18 mouse cellular contexts compared by ENCODE assay signal in the genomic region with DNA sequence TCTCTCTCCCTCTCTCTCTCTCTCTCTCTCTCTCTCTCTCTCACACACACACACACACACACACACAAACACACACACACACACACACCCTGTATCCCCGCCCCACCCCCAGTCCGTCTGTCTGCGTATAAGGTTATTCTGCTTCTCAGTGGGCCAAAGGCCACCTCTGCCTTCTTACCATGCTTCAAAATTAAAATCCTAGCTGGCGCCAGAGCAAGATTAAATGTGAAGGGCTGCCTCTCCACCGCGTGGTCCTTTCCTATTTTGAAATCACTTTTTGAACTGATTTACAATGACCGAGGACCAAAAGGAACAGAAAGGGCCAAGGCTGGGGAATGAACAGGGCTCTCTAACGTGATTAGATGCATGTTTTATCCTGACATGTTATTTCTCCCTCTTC. TPM values are rescaled to one million over a fixed set of nuclear protein-coding genes. Genes with fewer than 3 reads are reported as not detected.
DNase-seq lines count a peak whose midpoint lies in the region; ATAC-seq and TF ChIP-seq lines count a peak whose summit lies in the region.
"Had no signal": no experiment of that assay in that cellular context is flagged by ENCODE, and none has a peak within 500 bp of the region (broad histone marks: within the 10 kb centered on the region; RNA-seq: fewer than 3 reads in every experiment).

No protein-coding gene starts in this region.

- no peak overlapping the region for H3K4me3 ChIP-seq in heart, adult 2 months
- H3K4me3 ChIP-seq in midbrain, embryonic 11.5 days (ENCODE audit: low read depth, low read length), result no peak overlapping the region
- H3K4me3 ChIP-seq in midbrain, embryonic 16.5 days (ENCODE audit: low read depth, low read length), result no peak overlapping the region
- H3K4me3 ChIP-seq in myocyte, result no peak overlapping the region
- H3K4me3 ChIP-seq: erythroblast, embryonic 14.5 days had no signal

- H3ac ChIP-seq in myocyte (ENCODE audit: control insufficient read depth, insufficient read length), result no peak overlapping the region

- no peak overlapping the region for H3K27ac ChIP-seq in heart, adult 2 months
- H3K27ac ChIP-seq in midbrain, embryonic 11.5 days (ENCODE audit: low read depth, low read length), result no peak overlapping the region
- no peak overlapping the region for H3K27ac ChIP-seq in midbrain, embryonic 16.5 days (ENCODE audit: low read length)
- H3K27ac ChIP-seq: embryonic facial prominence, embryonic 13.5 days; embryonic facial prominence, embryonic 15.5 days; forebrain, embryonic 10.5 days; forebrain, embryonic 12.5 days had no signal

- DNase-seq in heart, adult 11 months, result peak; percentile 83
- DNase-seq in heart, adult 2 months, result no peak
- peak; percentile 72 for DNase-seq in midbrain, embryonic 11.5 days (ENCODE audit: low spot score, missing footprints)
- no peak for DNase-seq in right cerebral cortex, postnatal 4 days

- TF ChIP-seq EP300 in heart, adult 2 months (IDR thresholded peaks at IDR 0.05; ENCODE audit: insufficient read depth, low read depth, low read length), result no peak

- peaks cover 10% of the 10 kb centered on the region for H3K27me3 ChIP-seq in heart, adult 2 months (ENCODE audit: control insufficient read depth, insufficient read depth, low read length)
- peaks cover 51% of the 10 kb centered on the region for H3K27me3 ChIP-seq in midbrain, embryonic 11.5 days (ENCODE audit: control insufficient read depth, insufficient read depth, low read length)
- H3K27me3 ChIP-seq in midbrain, embryonic 16.5 days (ENCODE audit: control insufficient read depth, insufficient read depth, low read depth, low read length), result peaks cover 33% of the 10 kb centered on the region
- peaks cover 22% of the 10 kb centered on the region for H3K27me3 ChIP-seq in myocyte (ENCODE audit: control insufficient read depth, insufficient read depth, insufficient read length)

- TF ChIP-seq CTCF in heart, adult 2 months (IDR thresholded peaks at IDR 0.05), result no peak

- H3K4me1 ChIP-seq in heart, adult 2 months (ENCODE audit: control insufficient read depth, insufficient read depth, low read length), result 0 out of 2 replicates have a peak, but pooled peaks cover 1% of the 10 kb centered on the region
- H3K4me1 ChIP-seq in midbrain, embryonic 11.5 days (ENCODE audit: control insufficient read depth, insufficient read depth, low read length), result peaks cover 15% of the 10 kb centered on the region
- H3K4me1 ChIP-seq in midbrain, embryonic 16.5 days (ENCODE audit: control insufficient read depth, insufficient read depth, low read length), result peaks cover 18% of the 10 kb centered on the region

- whole genome bisulfite sequencing in heart, adult 2 months, result 90% methylated on average over 8 of the region's 8 CpGs
- 74% methylated on average over 8 of the region's 8 CpGs for WGBS in midbrain, embryonic 11.5 days
- WGBS in midbrain, embryonic 16.5 days, result 72% methylated on average over 8 of the region's 8 CpGs

- H3K79me2 ChIP-seq in heart, adult 2 months (replicated peaks; ENCODE audit: control insufficient read depth, insufficient read depth, low read length), result no peaks in the 10 kb centered on the region
- H3K79me2 ChIP-seq in myocyte (ENCODE audit: control insufficient read depth, insufficient read depth), result no peaks in the 10 kb centered on the region

- no peaks in the 10 kb centered on the region for H3K9me3 ChIP-seq in midbrain, embryonic 11.5 days (ENCODE audit: control insufficient read depth, low read length)
- no peaks in the 10 kb centered on the region for H3K9me3 ChIP-seq in midbrain, embryonic 16.5 days (replicated peaks; ENCODE audit: control insufficient read depth, low read length, poor library complexity, severe bottlenecking)
- H3K9me3 ChIP-seq: embryonic facial prominence, embryonic 13.5 days; embryonic facial prominence, embryonic 15.5 days; forebrain, embryonic 10.5 days; forebrain, embryonic 12.5 days had no signal

- TF ChIP-seq POLR2A in heart, adult 2 months (IDR thresholded peaks at IDR 0.05; ENCODE audit: insufficient read depth, low read depth, low read length), result no peak
- TF ChIP-seq POLR2A in myocyte (IDR thresholded peaks at IDR 0.05; ENCODE audit: insufficient read length, low read depth), result no peak

- no peak for ATAC-seq in midbrain, embryonic 11.5 days (ENCODE audit: low FRiP score)
- ATAC-seq in midbrain, embryonic 16.5 days, result no peak

- H3K4me2 ChIP-seq in midbrain, embryonic 11.5 days, result no peak overlapping the region
- H3K4me2 ChIP-seq in midbrain, embryonic 16.5 days (ENCODE audit: low read length), result no peak overlapping the region
- H3K4me2 ChIP-seq in myocyte (ENCODE audit: low read depth), result peak overlapping the region; percentile 68

- no peak overlapping the region for H3K9ac ChIP-seq in heart, adult 2 months (ENCODE audit: low read depth, low read length)
- no peak overlapping the region for H3K9ac ChIP-seq in midbrain, embryonic 11.5 days (ENCODE audit: low read length)
- no peak overlapping the region for H3K9ac ChIP-seq in midbrain, embryonic 16.5 days (ENCODE audit: low read depth, low read length)
- H3K9ac ChIP-seq: embryonic facial prominence, embryonic 15.5 days had no signal

- intact Hi-C loops in heart, adult 2 months (cut with DNase I), result loop anchor here (5.0 to 10.0 kb wide), 2 partner anchors 203 to 511 kb away; a partner anchor contains a TSS

- H3K36me3 ChIP-seq in heart, adult 2 months (ENCODE audit: control insufficient read depth, insufficient read depth, low read length), result no peaks in the 10 kb centered on the region
- H3K36me3 ChIP-seq in midbrain, embryonic 11.5 days (ENCODE audit: control insufficient read depth, insufficient read depth, low read length), result no peaks in the 10 kb centered on the region
- no peaks in the 10 kb centered on the region for H3K36me3 ChIP-seq in midbrain, embryonic 16.5 days (ENCODE audit: control insufficient read depth, insufficient read depth, low read length)
- no peaks in the 10 kb centered on the region for H3K36me3 ChIP-seq in myocyte (ENCODE audit: control insufficient read depth, insufficient read depth)
- H3K36me3 ChIP-seq: embryonic facial prominence, embryonic 13.5 days; embryonic facial prominence, embryonic 15.5 days; forebrain, embryonic 10.5 days; forebrain, embryonic 12.5 days had no signal

TF ChIP-seq in myocyte, 11 proteins besides CTCF, POLR2A, EP300 and RAD21:
- TF ChIP-seq E2F4 (IDR thresholded peaks at IDR 0.05; ENCODE audit: insufficient read depth), result no peak
- TF ChIP-seq MYOG (IDR thresholded peaks at IDR 0.05; ENCODE audit: control insufficient read depth in 1 of 3, insufficient read depth in 1 of 3, insufficient read length in 2 of 3, low read depth in 2 of 3), result no peak
- no peak for TF ChIP-seq CEBPB (IDR thresholded peaks at IDR 0.05; ENCODE audit: insufficient read depth, poor library complexity, severe bottlenecking)
- TF ChIP-seq SRF (IDR thresholded peaks at IDR 0.05; ENCODE audit: control insufficient read depth, insufficient read length, low read depth), result no peak
- TF ChIP-seq USF1 (IDR thresholded peaks at IDR 0.05; ENCODE audit: low read depth), result no peak
- TF ChIP-seq POLR2AphosphoS2 (IDR thresholded peaks at IDR 0.05; ENCODE audit: insufficient read length, low read depth), result no peak
- TF ChIP-seq MYOD1 (IDR thresholded peaks at IDR 0.05; ENCODE audit: control insufficient read depth in 1 of 3, insufficient read length in 2 of 3, low read depth in 2 of 3), result no peak
- TF ChIP-seq REST (IDR thresholded peaks at IDR 0.05; ENCODE audit: insufficient read depth, insufficient read length), result no peak
- no peak for TF ChIP-seq TCF3 (IDR thresholded peaks at IDR 0.05; ENCODE audit: insufficient read length, low read depth)
- TF ChIP-seq MAX (IDR thresholded peaks at IDR 0.05; ENCODE audit: low read depth), result no peak
TF ChIP-seq in myocyte: peak in this region for 0.

RNA-seq across cellular contexts. Expression of a gene that starts 1.8 kb away (rescaled TPM):
- under 1 TPM; 0.18 to 0.21 TPM for total RNA-seq in heart, adult 2 months (2021)
- 0.10 and 0.18 TPM in 2 replicates for polyA plus RNA-seq in heart, adult 2 months (2012; rRNA removed)
- 0.11 and 0.26 TPM in 2 replicates for polyA plus RNA-seq in midbrain, embryonic 11.5 days (2014; fragmentation: Nextera tagmentation; extraction: Ambion mirVana)
- 1.6 and 2.3 TPM in 2 replicates for polyA plus RNA-seq in midbrain, embryonic 16.5 days (2015; fragmentation: Nextera tagmentation; extraction: Ambion mirVana)
- 0.06 TPM for polyA plus RNA-seq in myocyte (2012; fragmentation: generic; extraction: Trizol)
- total RNA-seq: MEL had no signal
- polyA plus RNA-seq: erythroblast, embryonic 14.5 days had no signal

RNA-seq across cellular contexts. Expression of a gene that starts 32.2 kb away (rescaled TPM):
- total RNA-seq in heart, adult 2 months (2021), result 10 to 100 TPM; 70.8 to 82.8 TPM
- 144 and 172 TPM in 2 replicates for polyA plus RNA-seq in heart, adult 2 months (2012; rRNA removed)
- 0.11 TPM in 1 of 2 replicates, not detected in the other for polyA plus RNA-seq in midbrain, embryonic 11.5 days (2014; fragmentation: Nextera tagmentation; extraction: Ambion mirVana)
- polyA plus RNA-seq in midbrain, embryonic 16.5 days (2015; fragmentation: Nextera tagmentation; extraction: Ambion mirVana), result 0.16 TPM in 1 of 2 replicates, not detected in the other
- polyA plus RNA-seq in myocyte (2012; fragmentation: generic; extraction: Trizol), result 304 TPM
- total RNA-seq: adrenal gland, adult 8-10 months; adrenal gland, postnatal 25 days; common myeloid progenitor, adult 5-6 weeks; ES-E14; MEL had no signal
- polyA plus RNA-seq: erythroblast, embryonic 14.5 days; forebrain, embryonic 10.5 days; forebrain, embryonic 14.5 days; forebrain, embryonic 16.5 days had no signal

Comparison
In these comparisons a context has a peak if more than half of its experiments do, and no peak if none do; other contexts are left out.
1. DNase-seq: peak in heart, adult 11 months (single experiment) and midbrain, embryonic 11.5 days (single experiment); none in heart, adult 2 months (0 of 2) and right cerebral cortex, postnatal 4 days (single experiment).
2. RNA of a gene that starts 32.2 kb away (polyA plus RNA-seq): 304 TPM in myocyte (single experiment) and 144 to 172 TPM in heart, adult 2 months; 0.16 TPM in midbrain, embryonic 16.5 days and 0.11 TPM in midbrain, embryonic 11.5 days; every median in the first group is over 100 times any median in the second.